In genomic region chr15:85961131-85961530, GRCm38 (mm10) we compare ENCODE assay signal across 13 mouse cellular contexts.
"Had no signal": no experiment of that assay in that cellular context is flagged by ENCODE, and none has a peak within 500 bp of the region (broad histone marks: within the 10 kb centered on the region; RNA-seq: fewer than 3 reads in every experiment).

No protein-coding gene starts in this region.

- H3K9ac ChIP-seq: kidney, embryonic 15.5 days; liver, embryonic 13.5 days; liver, postnatal 0 days; lung, embryonic 15.5 days; midbrain, embryonic 12.5 days had no signal

- DNase-seq: kidney, adult 2 months; kidney, postnatal 25 days; liver, embryonic 13.5 days; liver, postnatal 0 days; lung, postnatal 14 days; right cerebral cortex, postnatal 14 days had no signal

- ATAC-seq: liver, postnatal 0 days; midbrain, embryonic 16.5 days had no signal

- H3K4me2 ChIP-seq: kidney, embryonic 15.5 days; liver, embryonic 13.5 days; lung, embryonic 15.5 days; midbrain, embryonic 12.5 days had no signal

- H3K9me3 ChIP-seq: kidney, embryonic 15.5 days; limb, embryonic 10.5 days; liver, embryonic 13.5 days; lung, embryonic 15.5 days; midbrain, embryonic 12.5 days had no signal

- H3K36me3 ChIP-seq: limb, embryonic 10.5 days; liver, embryonic 13.5 days; lung, embryonic 15.5 days had no signal

- H3K4me3 ChIP-seq: kidney, embryonic 15.5 days; left cerebral cortex, adult 2 months; limb, embryonic 10.5 days; liver, embryonic 13.5 days; lung, embryonic 15.5 days; midbrain, embryonic 12.5 days had no signal

- H3K4me1 ChIP-seq: kidney, embryonic 15.5 days; liver, embryonic 13.5 days; lung, embryonic 15.5 days had no signal

- H3K27me3 ChIP-seq: kidney, embryonic 15.5 days; liver, embryonic 13.5 days; lung, embryonic 15.5 days; midbrain, embryonic 12.5 days had no signal

- H3K27ac ChIP-seq: kidney, embryonic 15.5 days; left cerebral cortex, adult 2 months; limb, embryonic 10.5 days; liver, embryonic 13.5 days; lung, embryonic 15.5 days; macrophage; midbrain, embryonic 12.5 days had no signal
